Mouse (Mus musculus) gastrocnemius, postnatal 25 days (tissue): ENCODE measurements around the gene Ppp1r9a. TPM values are rescaled to one million over a fixed set of nuclear protein-coding genes. Genes with fewer than 3 reads are reported as not detected.

Source experiments
- DNase-seq: peaks from one replicate; pipeline ENCODE4 v3.0.0; 2022
- total RNA-seq, 2 experiments: library from RNA; stranded (reverse); gene quantifications; 1 replicate in 1 of 2; 2 replicates in 1 of 2; pipeline ENCODE4 v1.2.3; 2021

The Ppp1r9a gene
- total RNA-seq, 2 experiments from 2014 or later = 3.2 to 4.0 TPM

GRCm38 (mm10) chr6:5207817-5208216 is 305.1 kb downstream of the Ppp1r9a start:
- DNase-seq = no peak

Other genes starting within 250 kb of the Ppp1r9a start
- 10 to 100 TPM; 10.2 to 12.1 TPM for gene Sgce, start 155.7 kb upstream of the Ppp1r9a start, total RNA-seq
- gene Peg10, start 155.6 kb upstream of the Ppp1r9a start, total RNA-seq = 1 to 10 TPM; 2.2 to 3.1 TPM